Mouse (Mus musculus) spleen, adult 2 months (tissue): ENCODE results near the gene Gse1.

Source experiments
- CTCF ChIP-seq: fragments of 200-500 bp; IDR thresholded peaks from 2 replicates; pipeline ENCODE4 v1.5.1; 2011; ENCODE audit warnings: mild to moderate bottlenecking, inconsistent platforms; ENCODE audit not compliant: insufficient read depth, insufficient read length, insufficient replicate concordance; ENCODE audit errors: extremely low read depth
- POLR2A ChIP-seq: fragments of 200-500 bp; IDR thresholded peaks from 2 replicates; pipeline ENCODE4 v1.6.1; 2011; ENCODE audit warnings: low read depth, low read length, inconsistent platforms

DNA sequence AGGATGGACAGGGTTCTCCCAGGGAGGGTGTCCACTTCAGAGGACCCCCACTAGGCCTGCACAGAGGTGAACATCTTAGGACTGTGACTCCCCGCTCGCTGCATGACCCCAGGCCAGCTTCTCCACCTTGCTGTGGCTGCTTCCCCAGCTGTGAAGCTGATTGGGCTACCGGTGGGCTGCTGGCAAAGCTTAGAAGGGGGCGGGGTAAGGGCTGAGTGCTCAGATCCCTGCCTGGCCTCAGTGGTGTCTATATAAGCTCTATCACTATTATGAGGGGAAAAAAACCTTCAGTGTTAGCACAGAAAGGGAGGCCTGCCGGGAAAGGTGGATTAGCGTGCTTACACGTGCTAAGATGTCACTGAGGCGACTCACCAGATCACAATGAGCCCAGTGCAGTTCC lies 183.6 kb downstream of the Gse1 start:
- TF ChIP-seq CTCF (no peak), POLR2A (no peak)
